Mouse (Mus musculus): ENCODE measurements around the gene Faf2.

DNA sequence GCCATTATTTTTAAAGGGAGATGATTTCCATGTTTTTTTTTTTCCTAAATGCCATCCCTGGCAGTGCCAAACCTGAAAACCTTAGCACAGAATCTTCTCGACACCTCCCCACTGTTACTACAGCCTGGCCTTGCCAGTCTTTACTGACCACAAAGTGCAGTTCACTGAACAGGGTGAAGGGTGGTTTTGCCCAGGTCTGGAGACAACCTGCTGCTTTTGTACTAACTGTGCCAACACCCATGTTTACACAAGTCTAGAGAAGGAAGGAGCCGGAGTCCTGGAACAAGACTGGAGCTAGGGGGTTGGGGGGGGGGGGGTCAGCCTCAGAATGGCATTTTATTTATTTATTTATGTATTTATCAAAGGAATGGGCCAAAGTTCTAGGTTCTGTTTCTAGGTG, 40.2 kb upstream of the Faf2 start:
- TF ChIP-seq CTCF (IDR thresholded peaks at IDR 0.05; ENCODE audit: low read depth) (no peak), EP300 (optimal IDR thresholded peaks at IDR 0.05) (no peak)
